Mouse (Mus musculus): Measurements from ENCODE around the gene Rcsd1. TPM values are rescaled to one million over a fixed set of nuclear protein-coding genes. Genes with fewer than 3 reads are reported as not detected.

The Rcsd1 gene
- polyA plus RNA-seq (2012; rRNA removed), result 6.6 and 6.9 TPM in 2 replicates

DNA sequence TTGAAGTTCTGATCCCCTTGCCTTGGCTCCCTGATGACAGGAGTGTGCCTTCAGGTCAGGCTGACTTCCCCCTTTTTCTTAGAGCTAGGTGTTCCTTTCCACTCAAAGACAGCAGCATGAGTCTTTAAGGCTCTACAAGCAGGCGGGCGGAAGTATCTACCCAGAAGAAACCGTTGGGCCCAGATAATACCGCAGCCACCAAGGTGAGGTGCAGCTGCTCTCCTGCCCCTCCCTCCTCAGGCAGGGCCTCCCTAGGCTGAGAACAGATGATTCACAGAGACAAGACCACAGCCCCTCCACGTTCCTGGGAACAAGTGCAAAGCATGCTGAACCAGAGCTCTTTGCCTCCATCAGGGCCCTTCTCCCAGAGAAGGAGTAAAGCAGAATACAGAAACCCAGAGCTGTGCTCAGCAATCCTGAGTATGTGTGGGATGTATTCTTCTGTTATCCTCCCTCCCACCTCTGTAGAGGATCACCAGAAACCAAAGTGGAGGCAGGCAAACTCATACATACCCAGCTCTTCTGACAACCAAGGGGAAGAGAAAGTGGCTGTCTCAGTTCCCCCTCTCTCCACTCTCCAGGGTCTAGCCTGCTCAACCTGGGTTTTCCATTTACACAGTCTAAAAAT, at the start of gene Rcsd1:
Gene Rcsd1, minus strand, starts transcription at position 129 of the 628 bp plus-strand sequence.

GRCm38 (mm10) chr1:165634151-165634884, 75.2 kb downstream of the Rcsd1 start, which contains the start of gene Mpzl1:
TSS of gene Mpzl1 (minus strand) at chr1:165634538.

Other genes with a start within 250 kb of the Rcsd1 start
- gene Dcaf6, start 249.3 kb downstream of the Rcsd1 start, polyA plus RNA-seq (2012; rRNA removed), result 11.3 and 14.2 TPM in 2 replicates
- gene Mpc2, start 249.1 kb downstream of the Rcsd1 start, polyA plus RNA-seq (2012; rRNA removed), result 90.3 and 90.6 TPM in 2 replicates
- not detected in 2 replicates for gene Adcy10, start 224.6 kb downstream of the Rcsd1 start, polyA plus RNA-seq (2012; rRNA removed)
- 44.2 and 54.2 TPM in 2 replicates for gene Mpzl1, start 75.2 kb downstream of the Rcsd1 start, polyA plus RNA-seq (2012; rRNA removed)
- gene Creg1, start 54.0 kb upstream of the Rcsd1 start, polyA plus RNA-seq (2012; rRNA removed), result 38.1 and 51.3 TPM in 2 replicates
- 0.74 and 1.1 TPM in 2 replicates for gene Cd247, start 78.9 kb upstream of the Rcsd1 start, polyA plus RNA-seq (2012; rRNA removed)

Measured in colon, adult 2 months (tissue).